Mouse (Mus musculus) induced T-regulatory cell, adult 2 months (primary cell): ENCODE measurements around the gene Snx7.

Experiments used
- DNase-seq: peaks from one replicate; pipeline ENCODE4 v3.0.0-alpha.2; 2012; ENCODE audit warnings: low read depth

The Snx7 gene

GRCm38 (mm10) chr3:117868637-117869323 lies at the start of gene Snx7:
TSS of gene Snx7 (minus strand) at chr3:117868936.
- no peak for DNase-seq

GRCm38 (mm10) chr3:117915420-117915819 lies 46.7 kb upstream of the Snx7 start:
- no peak for DNase-seq

- DNase-seq, result no peak
These were observed 25.0 kb upstream of the Snx7 start for GRCm38 (mm10) chr3:117893736-117894135.

DNA sequence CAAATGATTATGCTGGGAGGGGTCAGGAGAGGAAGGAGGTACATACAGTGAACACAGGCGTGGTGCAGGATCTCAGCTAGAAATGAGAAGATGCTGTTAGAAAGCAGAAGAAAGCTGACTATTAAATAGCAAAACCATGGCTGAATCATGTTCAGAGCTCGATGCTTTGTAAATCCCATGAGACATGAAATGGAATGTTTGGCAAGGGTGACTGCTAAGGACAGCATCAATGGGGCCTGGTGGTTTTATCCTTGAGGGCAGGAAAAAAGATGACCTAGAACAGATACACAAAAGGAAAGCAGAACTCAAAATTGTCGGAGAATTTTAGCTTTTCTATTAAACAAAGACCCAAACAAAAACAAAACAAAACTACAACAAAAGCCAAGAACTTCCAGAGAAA lies 6.7 kb upstream of the Snx7 start:
- no peak for DNase-seq

- DNase-seq, result no peak
These were observed 4.6 kb upstream of the Snx7 start for GRCm38 (mm10) chr3:117873209-117873863.

DNA sequence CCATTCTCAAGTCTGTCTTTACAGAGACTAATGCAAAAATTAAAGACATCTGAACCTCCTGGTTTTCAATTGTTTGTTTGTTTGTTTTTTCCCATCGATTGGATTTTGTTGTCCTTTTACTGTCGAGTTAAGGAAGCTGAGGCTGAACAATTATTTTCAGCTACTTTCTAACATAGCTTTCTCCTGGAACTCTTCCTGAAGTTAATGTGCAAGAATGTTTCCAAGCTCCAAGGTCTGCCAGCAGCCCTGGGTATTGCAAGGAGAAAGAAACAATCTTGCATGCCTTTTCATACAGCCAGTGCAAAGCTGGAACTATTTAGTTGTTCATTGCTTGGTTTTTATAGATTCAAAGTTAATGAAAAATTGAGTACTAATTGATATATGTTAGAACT lies 584 bp upstream of the Snx7 start:
- DNase-seq, result no peak

DNA sequence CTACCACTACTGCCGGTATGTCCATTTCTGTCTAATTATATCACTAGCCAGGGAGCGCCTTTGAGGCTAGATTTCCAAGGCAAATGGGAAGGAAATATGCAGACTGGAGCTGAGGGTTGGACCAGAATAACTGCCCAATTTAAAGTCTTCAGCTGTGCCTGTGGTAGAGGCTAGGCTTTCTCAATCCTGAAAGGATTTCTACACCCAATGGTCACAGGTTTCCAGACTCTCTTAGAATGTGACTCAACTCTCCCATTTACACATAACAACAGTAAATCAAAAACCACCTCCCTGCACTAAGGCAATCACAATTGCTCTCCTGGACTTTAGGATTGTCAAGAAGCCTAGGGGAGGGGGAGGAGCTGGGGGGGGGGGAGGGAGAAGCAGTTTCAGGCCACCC lies 645 bp downstream of the Snx7 start:
- no peak for DNase-seq

GRCm38 (mm10) chr3:117866696-117867407 lies 1.9 kb downstream of the Snx7 start:
- no peak for DNase-seq

GRCm38 (mm10) chr3:117865621-117866020 lies 3.1 kb downstream of the Snx7 start:
- DNase-seq, result no peak

DNA sequence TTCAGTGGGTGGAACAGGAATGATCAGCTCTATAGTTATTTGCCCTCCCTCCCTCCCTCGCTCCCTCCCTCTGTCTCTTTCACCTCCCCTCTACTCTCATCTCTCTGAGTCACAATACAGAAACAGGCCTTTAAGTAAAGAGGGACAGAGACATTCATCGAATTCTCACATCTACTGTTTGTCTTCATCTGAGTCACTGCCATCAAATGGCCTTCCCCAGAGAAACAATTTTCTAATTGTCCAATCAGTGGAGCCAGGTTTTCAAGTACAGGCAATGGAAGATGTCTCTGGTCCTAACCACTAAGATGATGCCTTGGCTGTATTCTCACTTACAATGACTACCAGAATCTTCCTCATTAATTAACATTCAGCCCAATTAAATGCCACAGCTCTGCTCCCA lies 5.8 kb downstream of the Snx7 start:
- DNase-seq, result no peak

DNA sequence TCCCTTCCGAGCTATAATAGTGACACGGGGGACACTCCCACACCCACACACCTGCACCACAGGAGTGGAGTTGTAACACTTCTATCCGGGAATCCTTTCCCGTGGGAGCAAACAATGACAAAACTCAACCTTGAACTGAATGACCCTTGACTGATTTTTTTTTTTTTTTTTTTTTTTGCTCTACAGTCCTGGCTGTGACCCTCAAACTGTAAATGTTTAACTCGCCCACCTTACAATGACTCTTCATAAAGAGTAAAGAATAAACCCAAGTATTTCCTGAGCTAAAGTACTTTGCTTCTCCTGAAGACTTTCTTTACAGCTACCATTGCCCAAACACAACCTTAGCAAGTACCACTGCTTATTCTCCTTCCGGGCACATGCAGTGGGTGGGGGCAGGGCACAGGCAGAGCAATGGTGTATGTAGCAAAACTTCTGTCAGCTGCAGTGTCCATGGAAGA lies 6.7 kb downstream of the Snx7 start:
- DNase-seq, result no peak

GRCm38 (mm10) chr3:117858996-117859395 lies 9.7 kb downstream of the Snx7 start:
- no peak for DNase-seq

DNA sequence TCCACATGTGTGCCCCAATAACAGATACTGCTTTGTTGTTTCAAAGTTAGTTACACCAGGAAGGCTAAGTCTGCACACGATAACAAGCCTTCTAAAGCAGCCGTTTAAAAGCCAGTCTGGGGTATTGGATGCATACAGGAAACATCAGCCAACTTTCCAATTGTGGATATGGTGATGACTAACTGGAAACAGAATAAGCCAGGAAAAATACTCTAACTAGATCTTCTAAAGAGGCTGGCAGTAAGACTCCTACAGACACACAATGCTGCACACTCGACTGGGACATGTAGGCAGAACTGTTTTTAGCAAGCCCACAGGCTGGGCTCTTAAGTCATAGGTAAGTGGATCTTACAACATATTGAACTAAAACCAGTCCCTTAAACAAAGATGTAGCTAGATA lies 15.0 kb downstream of the Snx7 start:
- DNase-seq, result no peak

DNA sequence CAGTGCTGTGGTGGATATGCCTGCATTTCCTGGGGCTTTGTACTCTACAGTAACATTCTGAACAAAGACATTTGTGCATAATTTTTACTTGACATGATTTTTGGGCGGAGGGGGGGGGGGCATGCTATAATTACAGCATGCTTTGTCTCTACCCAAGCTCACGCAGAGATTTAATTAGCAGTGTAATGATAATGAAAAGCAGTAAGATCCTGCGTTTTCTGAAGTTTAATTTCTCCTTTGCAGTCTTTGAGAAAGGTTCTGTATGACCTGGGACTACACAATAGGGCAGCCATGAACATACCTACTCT lies 16.7 kb downstream of the Snx7 start:
- DNase-seq, result no peak

- DNase-seq, result no peak
These were observed 17.3 kb downstream of the Snx7 start for GRCm38 (mm10) chr3:117851278-117852053.

- DNase-seq, result no peak
These were observed 19.9 kb downstream of the Snx7 start for GRCm38 (mm10) chr3:117848866-117849265.

GRCm38 (mm10) chr3:117842658-117843057 lies 26.1 kb downstream of the Snx7 start:
- DNase-seq, result no peak

- DNase-seq, result no peak
These were observed 28.7 kb downstream of the Snx7 start for GRCm38 (mm10) chr3:117839867-117840545.

DNA sequence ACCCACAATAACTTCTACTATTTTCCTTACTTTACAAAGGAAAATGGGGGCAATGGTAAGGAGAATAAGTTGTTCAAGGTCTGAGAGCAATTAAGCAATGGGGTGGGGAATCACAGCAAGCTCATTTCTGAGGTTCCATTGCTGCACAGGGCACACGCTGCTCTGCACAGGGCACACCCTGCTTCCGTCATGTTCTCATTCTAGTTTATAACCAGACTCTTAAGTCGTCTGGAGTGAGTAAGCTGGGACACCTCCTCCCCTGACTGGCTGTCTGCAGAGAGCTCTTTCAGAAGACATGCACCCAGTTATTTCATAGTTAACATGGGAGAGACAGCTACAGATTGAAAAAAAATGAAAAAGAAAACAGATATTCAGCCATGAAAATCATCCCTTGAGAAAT lies 30.7 kb downstream of the Snx7 start:
- DNase-seq, result no peak

DNA sequence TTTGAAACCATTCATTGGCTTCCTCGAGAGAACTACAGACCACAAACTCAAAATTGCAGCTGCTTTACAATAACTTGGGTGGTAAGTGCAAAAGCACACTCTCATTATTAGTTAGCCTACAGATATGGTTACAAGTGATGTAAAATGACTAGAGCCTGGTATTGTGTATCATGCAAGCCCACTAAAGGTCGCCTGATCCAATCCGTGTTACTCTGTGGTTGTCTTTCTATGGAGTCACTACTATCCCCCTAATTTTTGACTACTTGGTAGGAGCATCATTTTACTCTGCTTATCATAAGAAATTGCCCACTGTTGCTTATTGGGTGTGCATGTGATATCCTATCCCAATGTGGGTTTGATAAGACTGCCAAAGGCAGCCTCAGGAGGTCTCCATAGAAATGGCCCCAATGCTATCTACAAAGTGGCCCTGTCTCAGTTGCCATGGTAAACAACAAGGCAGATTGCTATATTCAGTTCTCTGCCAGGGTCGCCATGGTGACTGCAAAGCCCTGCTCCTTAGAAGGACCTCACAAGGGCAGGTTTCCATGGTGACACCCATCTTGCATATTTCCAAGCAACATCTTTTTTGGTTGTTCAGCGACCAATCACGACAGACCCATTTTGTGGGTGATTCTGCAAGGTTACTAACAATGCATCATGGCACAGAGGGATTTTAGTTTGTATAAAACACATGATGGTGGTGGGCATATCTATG lies 42.1 kb downstream of the Snx7 start:
- DNase-seq, result no peak

- DNase-seq, result no peak
These were observed 45.5 kb downstream of the Snx7 start for GRCm38 (mm10) chr3:117823218-117823617.
